Mouse (Mus musculus): ENCODE measurements around the gene Gm3072. TPM values are rescaled to one million over a fixed set of nuclear protein-coding genes. Genes with fewer than 3 reads are reported as not detected.
A peak's percentile ranks its signal among the peaks of the same experiment; 100 is the strongest.
"Not testable (repeated sequence)": the region's sequence is repeated elsewhere in the genome, so short reads cannot be mapped to it uniquely, and the experiment has no call there.

Gm3072 gene
- not detected for total RNA-seq (2021)
- long read RNA-seq, experiment 1: 0 reads
- long read RNA-seq, experiment 2: 0 reads

GRCm38 (mm10) chr14:41624512-41624911 lies at the start of gene Gm3072:
Gm3072 (minus strand) TSS chr14:41624612.
- intact Hi-C loops (cut with DNase I); DNase-seq (ENCODE audit: low spot score in 2 of 2): not testable (repeated sequence)

GRCm38 (mm10) chr14:41648176-41648575 lies 23.8 kb upstream of the Gm3072 start:
- DNase-seq (ENCODE audit: low spot score in 2 of 2): peak in 1 of 2 experiments; percentile 3
- intact Hi-C loops (cut with DNase I): not testable (repeated sequence)

- intact Hi-C loops (cut with DNase I); DNase-seq (ENCODE audit: low spot score in 2 of 2): not testable (repeated sequence)
Observed at GRCm38 (mm10) chr14:41646387-41646786, 22.0 kb upstream of the Gm3072 start, which contains the start of gene Gm3676. Gm3676 (minus strand) TSS chr14:41646487.

- DNase-seq (ENCODE audit: low spot score in 2 of 2); intact Hi-C loops (cut with DNase I): not testable (repeated sequence)
Observed at GRCm38 (mm10) chr14:41630144-41630543, 5.7 kb upstream of the Gm3072 start.

GRCm38 (mm10) chr14:41622535-41622934 lies 1.9 kb downstream of the Gm3072 start:
- intact Hi-C loops (cut with DNase I); DNase-seq (ENCODE audit: low spot score in 2 of 2): not testable (repeated sequence)

- peak in 1 of 2 experiments; percentile 9 for DNase-seq (ENCODE audit: low spot score in 2 of 2)
Observed at GRCm38 (mm10) chr14:41610690-41611089, 13.7 kb downstream of the Gm3072 start.

GRCm38 (mm10) chr14:41600935-41601334 lies 23.5 kb downstream of the Gm3072 start:
- DNase-seq (ENCODE audit: low spot score in 2 of 2): not testable (repeated sequence)

More at GRCm38 (mm10) chr14:41610690-41611089, 13.7 kb downstream of the Gm3072 start:
- intact Hi-C loops (cut with DNase I): not testable (repeated sequence)

GRCm38 (mm10) chr14:41586346-41586745 lies 38.1 kb downstream of the Gm3072 start:
- intact Hi-C loops (cut with DNase I): not testable (repeated sequence)

More at GRCm38 (mm10) chr14:41600935-41601334, 23.5 kb downstream of the Gm3072 start:
- intact Hi-C loops (cut with DNase I): not testable (repeated sequence)

GRCm38 (mm10) chr14:41572911-41573310 lies 51.5 kb downstream of the Gm3072 start, which contains the start of gene 1700049E17Rik2:
1700049E17Rik2 (plus strand) TSS chr14:41573211.
- DNase-seq (ENCODE audit: low spot score in 2 of 2); intact Hi-C loops (cut with DNase I): not testable (repeated sequence)

More at GRCm38 (mm10) chr14:41586346-41586745, 38.1 kb downstream of the Gm3072 start:
- not testable (repeated sequence) for DNase-seq (ENCODE audit: low spot score in 2 of 2)

Other genes with a start within 250 kb of the Gm3072 start
- gene Gm7945, start 238.2 kb downstream of the Gm3072 start, total RNA-seq (2021): not detected
- gene Gm6482, start 216.3 kb downstream of the Gm3072 start, total RNA-seq (2021): not detected
- not detected for gene Gm7954, start 171.1 kb downstream of the Gm3072 start, total RNA-seq (2021)
- gene Gm3486, start 135.1 kb downstream of the Gm3072 start, total RNA-seq (2021): under 1 TPM in 1 of 2 experiments, not detected in 1; 0.70 TPM
- not detected for gene Gm7970, start 69.0 kb downstream of the Gm3072 start, total RNA-seq (2021)
- under 1 TPM; 0.19 to 0.44 TPM for gene 1700049E17Rik2, start 51.4 kb downstream of the Gm3072 start, total RNA-seq (2021)
- not detected for gene Gm3676, start 21.9 kb upstream of the Gm3072 start, total RNA-seq (2021)
- not detected for gene Gm8068, start 77.3 kb upstream of the Gm3072 start, total RNA-seq (2021)
- not detected for gene Gm7929, start 126.0 kb upstream of the Gm3072 start, total RNA-seq (2021)
- not detected for gene Gm47189, start 147.8 kb upstream of the Gm3072 start, total RNA-seq (2021)

Measured in left cerebral cortex, postnatal 14 days (tissue).